Mouse (Mus musculus): ENCODE measurements at regions not wholly inside any gene's neighbourhood (a gene's known extent, or its start where the extent isn't known, plus 50 kb on each side); places are given as distances from the start of the nearest gene placed in this dataset.
"Not testable (repeated sequence)": the region's sequence is repeated elsewhere in the genome, so short reads cannot be mapped to it uniquely, and the experiment has no call there.

DNA sequence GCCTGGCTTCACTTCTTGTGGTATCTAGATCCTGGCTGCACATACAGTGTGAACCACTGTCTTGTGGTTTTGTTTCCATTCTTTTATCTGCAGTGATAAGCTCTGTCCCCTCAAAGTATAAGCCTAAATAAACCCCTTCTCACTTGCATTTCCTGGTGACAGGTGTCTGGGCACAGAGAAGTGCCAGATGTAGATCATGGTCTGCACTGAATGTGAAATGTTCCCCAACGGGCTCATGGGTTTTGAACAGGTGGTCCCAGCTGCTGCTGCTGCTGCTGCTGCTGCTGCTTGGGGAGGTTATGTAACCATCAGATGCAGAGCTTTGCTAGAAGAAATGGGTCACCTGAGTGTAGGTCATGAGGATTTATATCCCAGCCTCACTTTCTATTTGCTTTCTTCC is 259.3 kb upstream of the Tgfbr2 start:
- H3K4me2 ChIP-seq (ENCODE audit: low read depth, low read length), result no peak overlapping the region
- no peak overlapping the region for H3K4me3 ChIP-seq (replicated peaks; ENCODE audit: low read length)
- 0 out of 2 replicates have a peak, but pooled peaks cover 4% of the 10 kb centered on the region for H3K9me3 ChIP-seq (replicated peaks; ENCODE audit: control insufficient read depth, low read length)
- H3K36me3 ChIP-seq (ENCODE audit: control insufficient read depth, insufficient read depth, low read length), result no peaks in the 10 kb centered on the region
- 58% methylated on average over 1 of the region's 1 CpGs for WGBS
- no peaks in the 10 kb centered on the region for H3K4me1 ChIP-seq (ENCODE audit: control insufficient read depth, insufficient read depth, low read length)
- ATAC-seq (ENCODE audit: insufficient read depth, low FRiP score), result no peak
- no peaks in the 10 kb centered on the region for H3K27me3 ChIP-seq (ENCODE audit: control insufficient read depth, insufficient read depth, low read length)
- no peak overlapping the region for H3K27ac ChIP-seq (ENCODE audit: low read length)
- H3K9ac ChIP-seq (ENCODE audit: low read length), result no peak overlapping the region

DNA sequence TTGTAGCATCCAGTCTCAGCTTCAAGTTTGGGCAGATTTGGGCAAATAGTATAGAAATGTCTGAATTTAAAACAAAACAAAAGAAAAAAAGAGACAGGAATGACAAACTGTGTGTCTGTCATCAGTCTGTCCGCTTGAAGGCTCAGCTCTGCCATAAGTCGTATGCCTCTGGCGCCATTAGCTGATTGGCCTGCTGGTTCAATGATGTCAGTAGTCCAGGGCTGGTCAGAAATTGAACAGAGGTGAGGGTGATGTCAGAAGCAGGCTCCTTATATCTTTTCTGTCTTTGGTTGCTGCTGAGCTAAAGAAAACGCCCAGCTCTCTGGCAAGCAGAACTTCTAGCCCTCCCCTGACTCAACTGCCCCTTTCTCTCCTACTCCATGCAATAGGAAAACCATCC is 253.9 kb upstream of the Tgfbr2 start:
- Histone ChIP-seq H3K4me2 (ENCODE audit: low read depth, low read length) (no peak overlapping the region), H3K4me3 (replicated peaks; ENCODE audit: low read length) (no peak overlapping the region), H3K9me3 (replicated peaks; ENCODE audit: control insufficient read depth, low read length) (0 out of 2 replicates have a peak, but pooled peaks cover 4% of the 10 kb centered on the region), H3K36me3 (ENCODE audit: control insufficient read depth, insufficient read depth, low read length) (no peaks in the 10 kb centered on the region), H3K4me1 (ENCODE audit: control insufficient read depth, insufficient read depth, low read length) (peaks cover 4% of the 10 kb centered on the region), H3K9ac (ENCODE audit: low read length) (no peak overlapping the region), H3K27me3 (ENCODE audit: control insufficient read depth, insufficient read depth, low read length) (no peaks in the 10 kb centered on the region), H3K27ac (ENCODE audit: low read length) (no peak overlapping the region)
- ATAC-seq (ENCODE audit: insufficient read depth, low FRiP score), result no peak
- WGBS, result 83% methylated on average over 4 of the region's 4 CpGs

DNA sequence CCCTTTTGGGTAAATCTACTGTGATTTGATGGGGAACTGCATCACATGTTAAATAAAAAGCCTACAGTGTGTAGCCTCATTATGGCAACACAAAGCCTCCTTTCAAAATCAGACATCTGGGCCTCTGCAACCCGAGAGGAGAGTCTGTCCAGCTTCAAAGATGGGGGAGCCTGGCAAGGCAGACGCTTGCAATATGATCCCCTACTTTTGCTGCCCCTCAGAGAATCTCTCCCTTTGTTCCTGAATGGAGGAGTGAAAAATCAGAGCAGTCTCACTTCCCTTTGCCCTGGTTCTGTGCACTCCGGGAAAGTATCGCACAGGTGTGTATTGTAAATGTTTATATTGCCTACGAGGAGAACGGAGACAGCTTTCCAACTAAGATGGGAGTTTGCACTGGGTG is 253.3 kb upstream of the Tgfbr2 start:
- ATAC-seq (ENCODE audit: insufficient read depth, low FRiP score), result no peak

DNA sequence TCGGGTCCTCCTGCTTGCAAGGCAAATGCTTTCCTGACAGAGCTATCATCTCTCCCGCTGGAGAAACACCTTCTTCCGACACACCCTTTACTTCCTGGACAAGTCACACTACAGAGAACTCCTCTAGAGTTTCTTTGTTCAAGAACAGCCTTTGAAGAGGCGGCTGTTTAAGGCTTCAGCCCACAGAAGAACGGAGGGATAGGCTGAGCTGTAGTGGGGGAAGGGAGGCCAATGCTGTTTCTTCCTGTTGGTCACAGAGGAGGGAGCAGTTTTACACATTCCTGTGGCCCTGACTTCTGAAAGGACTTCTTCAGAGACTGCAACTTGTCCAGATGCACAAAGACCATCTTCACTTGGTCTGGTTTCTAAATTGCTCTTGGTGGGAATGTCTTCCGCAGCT is 252.1 kb upstream of the Tgfbr2 start:
- no peak overlapping the region for H3K9ac ChIP-seq (ENCODE audit: low read length)
- no peak for ATAC-seq (ENCODE audit: insufficient read depth, low FRiP score)
- 52% methylated on average over 6 of the region's 6 CpGs for WGBS
- H3K27me3 ChIP-seq (ENCODE audit: control insufficient read depth, insufficient read depth, low read length), result no peaks in the 10 kb centered on the region
- peaks cover 4% of the 10 kb centered on the region for H3K4me1 ChIP-seq (ENCODE audit: control insufficient read depth, insufficient read depth, low read length)
- no peaks in the 10 kb centered on the region for H3K36me3 ChIP-seq (ENCODE audit: control insufficient read depth, insufficient read depth, low read length)
- H3K27ac ChIP-seq (ENCODE audit: low read length), result peak overlapping the region; percentile 6; the same call in 1 of the 2 replicates
- H3K4me3 ChIP-seq (replicated peaks; ENCODE audit: low read length), result no peak overlapping the region
- H3K4me2 ChIP-seq (ENCODE audit: low read depth, low read length), result no peak overlapping the region
- 0 out of 2 replicates have a peak, but pooled peaks cover 4% of the 10 kb centered on the region for H3K9me3 ChIP-seq (replicated peaks; ENCODE audit: control insufficient read depth, low read length)

More for the DNA sequence above, 253.3 kb upstream of the Tgfbr2 start:
- Histone ChIP-seq H3K36me3 (ENCODE audit: control insufficient read depth, insufficient read depth, low read length) (no peaks in the 10 kb centered on the region), H3K27me3 (ENCODE audit: control insufficient read depth, insufficient read depth, low read length) (no peaks in the 10 kb centered on the region), H3K4me3 (replicated peaks; ENCODE audit: low read length) (no peak overlapping the region), H3K4me1 (ENCODE audit: control insufficient read depth, insufficient read depth, low read length) (peaks cover 4% of the 10 kb centered on the region), H3K4me2 (ENCODE audit: low read depth, low read length) (no peak overlapping the region), H3K27ac (ENCODE audit: low read length) (no peak overlapping the region), H3K9ac (ENCODE audit: low read length) (no peak overlapping the region), H3K9me3 (replicated peaks; ENCODE audit: control insufficient read depth, low read length) (0 out of 2 replicates have a peak, but pooled peaks cover 4% of the 10 kb centered on the region)
- WGBS, result 21% methylated on average over 6 of the region's 6 CpGs

DNA sequence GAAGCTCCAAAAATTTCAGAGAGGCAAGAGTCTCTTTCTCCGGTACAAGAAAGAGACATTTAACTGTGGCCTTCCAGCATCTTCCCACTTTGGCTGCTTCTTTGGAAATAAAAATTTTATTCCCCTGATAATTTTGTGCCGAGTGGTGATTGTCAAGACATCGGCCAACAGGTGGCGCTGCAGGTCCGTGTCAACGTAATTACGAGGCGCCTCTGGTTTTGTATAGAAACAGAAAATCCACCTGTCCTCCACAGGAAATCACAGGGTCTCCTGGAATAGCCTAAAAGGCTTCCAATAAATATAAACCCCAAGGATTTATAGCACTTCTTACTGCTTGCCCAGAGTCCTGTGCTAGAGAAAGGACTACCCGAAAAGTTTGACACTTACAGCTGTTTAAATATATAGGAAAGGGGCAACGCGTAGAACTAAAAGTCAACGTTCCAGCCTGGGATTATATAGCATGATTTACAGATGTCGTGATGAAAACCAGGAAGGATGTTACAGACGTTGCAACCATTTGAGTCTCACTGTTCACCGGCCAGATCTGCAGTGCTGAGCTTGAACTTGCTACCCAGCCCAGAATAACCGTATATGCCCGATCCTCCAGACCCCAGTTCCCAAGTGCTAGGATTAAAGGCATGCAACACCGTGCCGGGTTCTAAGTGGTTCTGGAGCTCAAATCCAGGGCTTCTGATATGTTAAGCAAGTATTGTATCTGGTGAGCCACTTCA is 251.3 kb upstream of the Tgfbr2 start:
- ATAC-seq (ENCODE audit: insufficient read depth, low FRiP score), result peak; percentile 29; the same call in 1 of the 2 replicates
- WGBS, result 35% methylated on average over 19 of the region's 19 CpGs
- H3K9ac ChIP-seq (ENCODE audit: low read length), result no peak overlapping the region
- peaks cover 4% of the 10 kb centered on the region for H3K4me1 ChIP-seq (ENCODE audit: control insufficient read depth, insufficient read depth, low read length)
- H3K27me3 ChIP-seq (ENCODE audit: control insufficient read depth, insufficient read depth, low read length), result no peaks in the 10 kb centered on the region
- no peaks in the 10 kb centered on the region for H3K36me3 ChIP-seq (ENCODE audit: control insufficient read depth, insufficient read depth, low read length)
- no peak overlapping the region for H3K4me3 ChIP-seq (replicated peaks; ENCODE audit: low read length)
- no peak overlapping the region for H3K4me2 ChIP-seq (ENCODE audit: low read depth, low read length)
- H3K9me3 ChIP-seq (replicated peaks; ENCODE audit: control insufficient read depth, low read length), result 0 out of 2 replicates have a peak, but pooled peaks cover 4% of the 10 kb centered on the region
- H3K27ac ChIP-seq (ENCODE audit: low read length), result no peak overlapping the region

DNA sequence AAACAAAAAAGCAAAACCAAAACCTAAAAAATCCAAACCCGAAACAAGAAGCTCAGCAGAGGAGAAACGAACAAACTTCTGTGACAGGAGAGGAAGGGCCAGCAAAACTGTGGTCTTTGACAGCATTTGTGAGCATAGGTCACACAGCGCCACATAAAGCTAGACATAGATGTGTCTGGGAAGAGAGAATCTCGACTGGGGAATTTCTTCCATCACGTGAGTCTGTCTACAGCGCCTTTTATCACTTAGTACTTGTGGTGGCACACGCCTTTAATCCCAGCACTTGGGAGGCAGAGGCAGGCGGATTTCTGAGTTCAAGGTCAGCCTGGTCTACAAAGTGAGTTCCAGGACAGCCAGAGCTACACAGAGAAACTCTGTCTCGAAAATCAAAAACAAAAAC is 250.2 kb upstream of the Tgfbr2 start:
- not testable (repeated sequence) for H3K9me3 ChIP-seq (replicated peaks; ENCODE audit: control insufficient read depth, low read length); H3K27ac ChIP-seq (ENCODE audit: low read length); H3K36me3 ChIP-seq (ENCODE audit: control insufficient read depth, insufficient read depth, low read length); H3K9ac ChIP-seq (ENCODE audit: low read length); H3K4me1 ChIP-seq (ENCODE audit: control insufficient read depth, insufficient read depth, low read length); H3K27me3 ChIP-seq (ENCODE audit: control insufficient read depth, insufficient read depth, low read length); H3K4me2 ChIP-seq (ENCODE audit: low read depth, low read length); ATAC-seq (ENCODE audit: insufficient read depth, low FRiP score); H3K4me3 ChIP-seq (replicated peaks; ENCODE audit: low read length)
- WGBS, result 83% methylated on average over 9 of the region's 9 CpGs

DNA sequence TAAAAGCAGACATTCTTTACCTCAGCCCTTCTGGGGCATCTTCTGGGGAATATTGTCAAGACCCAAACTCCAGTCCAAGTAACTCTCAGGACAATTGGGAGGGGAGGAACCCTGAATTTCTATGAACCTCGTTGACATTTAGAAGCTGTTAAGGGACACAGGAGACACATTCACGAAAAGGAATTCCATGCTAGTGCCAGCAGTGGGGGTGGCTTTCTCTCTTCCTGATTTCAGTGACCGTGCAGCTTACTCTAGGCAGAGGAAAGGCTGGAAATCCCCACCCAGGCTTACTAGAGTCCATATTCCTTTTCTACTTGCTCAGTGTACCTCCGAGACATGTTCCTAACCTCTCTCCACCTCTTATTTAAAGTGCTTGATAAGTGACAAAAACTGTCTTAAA is 239.9 kb upstream of the Tgfbr2 start:
- Histone ChIP-seq H3K4me2 (ENCODE audit: low read depth, low read length) (no peak overlapping the region), H3K27me3 (ENCODE audit: control insufficient read depth, insufficient read depth, low read length) (no peaks in the 10 kb centered on the region), H3K4me1 (ENCODE audit: control insufficient read depth, insufficient read depth, low read length) (no peaks in the 10 kb centered on the region), H3K9me3 (replicated peaks; ENCODE audit: control insufficient read depth, low read length) (no peaks in the 10 kb centered on the region), H3K27ac (ENCODE audit: low read length) (no peak overlapping the region), H3K36me3 (ENCODE audit: control insufficient read depth, insufficient read depth, low read length) (no peaks in the 10 kb centered on the region), H3K9ac (ENCODE audit: low read length) (no peak overlapping the region), H3K4me3 (replicated peaks; ENCODE audit: low read length) (no peak overlapping the region)
- WGBS, result 57% methylated on average over 4 of the region's 4 CpGs
- ATAC-seq (ENCODE audit: insufficient read depth, low FRiP score), result no peak

DNA sequence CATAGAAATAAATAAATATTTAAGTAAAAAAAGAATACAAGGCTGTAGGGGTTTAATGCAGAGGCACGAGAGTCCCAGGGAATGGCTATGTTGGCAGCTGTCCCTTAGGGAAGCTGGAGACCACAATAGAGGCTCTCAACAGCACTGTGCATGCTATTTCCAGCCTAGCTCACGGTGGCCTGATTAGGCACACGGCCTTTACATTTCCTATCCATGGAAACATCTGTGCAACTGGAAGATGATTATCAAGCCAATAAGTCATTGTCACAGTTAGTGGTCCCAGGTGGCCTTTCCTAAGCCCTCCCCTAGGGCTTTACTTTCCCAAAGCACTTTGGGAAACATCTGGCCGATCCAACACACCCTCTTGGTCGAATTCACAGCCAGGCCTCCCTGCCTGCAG is 235.9 kb upstream of the Tgfbr2 start:
- WGBS, result 58% methylated on average over 5 of the region's 5 CpGs
- Histone ChIP-seq H3K9ac (ENCODE audit: low read length) (no peak overlapping the region), H3K4me1 (ENCODE audit: control insufficient read depth, insufficient read depth, low read length) (no peaks in the 10 kb centered on the region), H3K4me2 (ENCODE audit: low read depth, low read length) (no peak overlapping the region), H3K27me3 (ENCODE audit: control insufficient read depth, insufficient read depth, low read length) (no peaks in the 10 kb centered on the region), H3K27ac (ENCODE audit: low read length) (no peak overlapping the region), H3K36me3 (ENCODE audit: control insufficient read depth, insufficient read depth, low read length) (no peaks in the 10 kb centered on the region), H3K9me3 (replicated peaks; ENCODE audit: control insufficient read depth, low read length) (0 out of 2 replicates have a peak, but pooled peaks cover 4% of the 10 kb centered on the region), H3K4me3 (replicated peaks; ENCODE audit: low read length) (no peak overlapping the region)
- ATAC-seq (ENCODE audit: insufficient read depth, low FRiP score), result no peak

DNA sequence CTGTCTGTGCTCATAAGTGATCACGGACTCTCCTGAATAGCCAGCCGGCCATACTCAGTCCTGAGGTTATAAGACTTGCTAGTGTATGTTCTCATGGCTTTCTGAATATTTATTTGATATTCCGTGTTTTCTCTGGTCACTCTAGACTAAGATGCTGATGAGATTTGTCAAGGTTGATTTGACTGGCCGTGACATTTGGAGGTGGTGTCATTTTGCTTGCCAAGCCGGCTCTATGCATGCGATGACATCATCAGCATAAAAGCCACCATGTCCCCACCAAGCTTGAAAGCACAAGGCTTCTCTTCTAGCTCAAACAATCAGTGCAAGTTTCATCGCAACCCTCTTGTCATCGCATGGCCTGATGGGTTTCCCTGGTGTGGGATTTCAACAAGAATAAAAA is 235.3 kb upstream of the Tgfbr2 start:
- H3K4me1 ChIP-seq (ENCODE audit: control insufficient read depth, insufficient read depth, low read length), result no peaks in the 10 kb centered on the region
- no peaks in the 10 kb centered on the region for H3K36me3 ChIP-seq (ENCODE audit: control insufficient read depth, insufficient read depth, low read length)
- no peak overlapping the region for H3K4me3 ChIP-seq (replicated peaks; ENCODE audit: low read length)
- 0 out of 2 replicates have a peak, but pooled peaks cover 4% of the 10 kb centered on the region for H3K9me3 ChIP-seq (replicated peaks; ENCODE audit: control insufficient read depth, low read length)
- no peak overlapping the region for H3K4me2 ChIP-seq (ENCODE audit: low read depth, low read length)
- no peak for ATAC-seq (ENCODE audit: insufficient read depth, low FRiP score)
- H3K9ac ChIP-seq (ENCODE audit: low read length), result no peak overlapping the region
- no peak overlapping the region for H3K27ac ChIP-seq (ENCODE audit: low read length)
- 91% methylated on average over 8 of the region's 8 CpGs for WGBS
- no peaks in the 10 kb centered on the region for H3K27me3 ChIP-seq (ENCODE audit: control insufficient read depth, insufficient read depth, low read length)
